Mouse (Mus musculus): ENCODE data around the gene Dennd1c. TPM values are rescaled to one million over a fixed set of nuclear protein-coding genes. Genes with fewer than 3 reads are reported as not detected.

Dennd1c gene
- polyA plus RNA-seq, 1 experiment from 2014 or later, result 4.6 TPM

DNA sequence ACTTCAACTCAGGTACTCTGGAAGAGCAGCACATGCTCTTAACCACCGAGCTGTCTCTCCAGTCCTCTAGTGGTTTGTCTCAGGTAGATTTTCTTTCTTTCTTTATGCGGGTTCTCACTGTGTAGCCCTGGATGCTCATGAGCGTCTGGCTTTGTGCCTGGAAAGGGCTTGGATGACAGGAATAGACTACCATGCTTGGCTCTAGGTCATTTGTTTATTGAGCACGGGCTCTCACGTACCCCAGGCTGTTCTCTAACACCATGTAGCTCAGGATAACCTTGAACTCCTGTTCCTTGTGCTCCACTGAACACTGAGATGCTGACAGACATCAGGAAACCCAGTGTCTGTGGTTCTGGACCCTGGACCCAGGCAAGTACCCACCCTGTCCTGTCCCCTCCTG, 4.2 kb upstream of the Dennd1c start:
- no peaks in the 10 kb centered on the region for H3K36me3 ChIP-seq (ENCODE audit: control insufficient read depth, insufficient read depth, low read length)
- WGBS, result 89% methylated on average over 5 of the region's 5 CpGs
- no peak overlapping the region for H3K27ac ChIP-seq (ENCODE audit: low read depth, low read length)
- no peak overlapping the region for H3K9ac ChIP-seq (ENCODE audit: low read length)
- peaks cover 6% of the 10 kb centered on the region; the same call in 1 of the 2 replicates for H3K4me1 ChIP-seq (replicated peaks; ENCODE audit: control insufficient read depth, insufficient read depth, low read length)
- no peaks in the 10 kb centered on the region for H3K27me3 ChIP-seq (ENCODE audit: control insufficient read depth, insufficient read depth, low read length)
- H3K4me2 ChIP-seq (ENCODE audit: low read depth, low read length, severe bottlenecking), result no peak overlapping the region
- no peak for ATAC-seq (replicated peaks; ENCODE audit: low FRiP score)
- H3K9me3 ChIP-seq (ENCODE audit: control insufficient read depth, low read length), result no peaks in the 10 kb centered on the region
- no peak overlapping the region for H3K4me3 ChIP-seq (ENCODE audit: low read depth, low read length)
- no peak for DNase-seq (ENCODE audit: low spot score)

DNA sequence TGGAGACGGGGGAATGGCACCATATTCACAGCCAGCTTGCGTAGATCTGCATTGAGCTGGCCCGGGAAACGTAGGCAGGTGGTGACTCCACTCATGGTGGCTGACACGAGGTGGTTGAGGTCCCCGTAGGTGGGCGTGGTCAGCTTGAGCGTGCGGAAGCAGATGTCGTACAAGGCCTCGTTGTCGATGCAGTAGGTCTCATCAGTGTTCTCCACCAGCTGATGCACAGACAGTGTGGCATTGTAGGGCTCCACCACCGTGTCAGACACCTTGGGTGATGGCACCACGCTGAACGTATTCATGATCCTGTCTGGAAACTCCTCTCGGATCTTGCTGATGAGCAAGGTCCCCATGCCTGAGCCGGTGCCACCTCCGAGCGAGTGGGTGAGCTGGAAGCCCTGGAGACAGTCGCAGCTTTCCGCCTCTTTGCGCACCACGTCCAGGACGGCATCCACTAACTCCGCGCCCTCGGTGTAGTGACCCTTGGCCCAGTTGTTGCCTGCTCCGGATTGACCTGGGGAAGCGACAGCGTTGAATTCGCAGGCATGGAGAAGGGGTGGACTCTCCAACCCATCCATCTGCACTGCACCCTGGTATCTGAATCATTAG, 3.0 kb upstream of the Dennd1c start:
- DNase-seq (ENCODE audit: low spot score) (no peak), ATAC-seq (replicated peaks; ENCODE audit: low FRiP score) (no peak)
- no peak overlapping the region for H3K4me3 ChIP-seq (ENCODE audit: low read depth, low read length)
- no peak overlapping the region for H3K9ac ChIP-seq (ENCODE audit: low read length)
- no peaks in the 10 kb centered on the region for H3K36me3 ChIP-seq (ENCODE audit: control insufficient read depth, insufficient read depth, low read length)
- no peak overlapping the region for H3K4me2 ChIP-seq (ENCODE audit: low read depth, low read length, severe bottlenecking)
- H3K9me3 ChIP-seq (ENCODE audit: control insufficient read depth, low read length), result no peaks in the 10 kb centered on the region
- no peaks in the 10 kb centered on the region for H3K27me3 ChIP-seq (ENCODE audit: control insufficient read depth, insufficient read depth, low read length)
- 95% methylated on average over 31 of the region's 31 CpGs for WGBS
- H3K27ac ChIP-seq (ENCODE audit: low read depth, low read length), result no peak overlapping the region
- H3K4me1 ChIP-seq (replicated peaks; ENCODE audit: control insufficient read depth, insufficient read depth, low read length), result no peaks in the 10 kb centered on the region

DNA sequence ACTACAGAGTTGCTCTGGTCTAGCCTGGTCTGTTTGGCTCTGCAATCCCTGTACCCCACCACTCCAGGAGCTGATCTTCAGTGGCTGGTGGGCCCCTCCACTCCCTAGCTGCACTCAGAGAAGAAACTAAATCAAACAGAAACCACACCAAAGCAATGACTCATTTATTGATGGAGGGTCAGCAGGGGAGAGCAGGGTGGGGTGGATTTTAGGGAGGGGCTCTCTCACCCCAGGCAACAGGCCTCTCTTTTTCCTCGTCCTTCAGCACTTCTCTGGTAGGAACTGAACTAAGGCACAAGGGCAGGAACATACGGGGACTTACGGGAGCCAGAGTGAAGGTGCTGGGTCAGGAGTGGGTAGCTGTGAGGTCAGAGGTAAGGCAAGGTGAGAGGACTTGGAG, 1.6 kb upstream of the Dennd1c start:
- Histone ChIP-seq H3K9ac (ENCODE audit: low read length) (no peak overlapping the region), H3K27ac (ENCODE audit: low read depth, low read length) (no peak overlapping the region), H3K9me3 (ENCODE audit: control insufficient read depth, low read length) (no peaks in the 10 kb centered on the region), H3K4me2 (ENCODE audit: low read depth, low read length, severe bottlenecking) (no peak overlapping the region), H3K27me3 (ENCODE audit: control insufficient read depth, insufficient read depth, low read length) (no peaks in the 10 kb centered on the region), H3K36me3 (ENCODE audit: control insufficient read depth, insufficient read depth, low read length) (no peaks in the 10 kb centered on the region), H3K4me3 (ENCODE audit: low read depth, low read length) (no peak overlapping the region), H3K4me1 (replicated peaks; ENCODE audit: control insufficient read depth, insufficient read depth, low read length) (no peaks in the 10 kb centered on the region)
- WGBS, result 75% methylated on average over 3 of the region's 3 CpGs
- DNase-seq (ENCODE audit: low spot score), result no peak
- no peak for ATAC-seq (replicated peaks; ENCODE audit: low FRiP score)

DNA sequence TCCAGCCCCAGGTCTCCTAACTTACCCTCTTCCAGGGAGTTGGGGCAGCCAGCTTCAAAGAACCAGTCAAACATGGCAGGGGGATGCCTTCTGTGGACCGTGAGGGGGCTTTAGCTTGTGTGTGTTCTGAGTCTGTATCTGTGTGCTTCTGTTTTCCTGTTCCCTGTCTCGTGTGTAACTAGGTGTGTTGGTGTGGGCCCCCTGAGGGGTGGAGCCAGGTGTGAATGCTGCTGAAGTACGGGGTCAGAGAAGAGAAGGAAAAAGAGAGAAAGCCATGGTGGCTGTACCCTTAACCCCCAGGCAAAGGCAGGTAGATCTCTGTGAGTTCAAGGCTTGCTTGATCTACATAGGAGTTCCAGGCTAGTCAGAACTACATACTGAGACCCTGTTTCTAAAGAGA, 1.4 kb downstream of the Dennd1c start:
- Histone ChIP-seq H3K4me3 (ENCODE audit: low read depth, low read length) (no peak overlapping the region), H3K36me3 (ENCODE audit: control insufficient read depth, insufficient read depth, low read length) (no peaks in the 10 kb centered on the region), H3K9ac (ENCODE audit: low read length) (no peak overlapping the region), H3K27ac (ENCODE audit: low read depth, low read length) (no peak overlapping the region), H3K27me3 (ENCODE audit: control insufficient read depth, insufficient read depth, low read length) (no peaks in the 10 kb centered on the region), H3K4me1 (replicated peaks; ENCODE audit: control insufficient read depth, insufficient read depth, low read length) (no peaks in the 10 kb centered on the region), H3K4me2 (ENCODE audit: low read depth, low read length, severe bottlenecking) (no peak overlapping the region), H3K9me3 (ENCODE audit: control insufficient read depth, low read length) (no peaks in the 10 kb centered on the region)
- ATAC-seq (replicated peaks; ENCODE audit: low FRiP score), result no peak
- 59% methylated on average over 3 of the region's 3 CpGs for WGBS
- no peak for DNase-seq (ENCODE audit: low spot score)

DNA sequence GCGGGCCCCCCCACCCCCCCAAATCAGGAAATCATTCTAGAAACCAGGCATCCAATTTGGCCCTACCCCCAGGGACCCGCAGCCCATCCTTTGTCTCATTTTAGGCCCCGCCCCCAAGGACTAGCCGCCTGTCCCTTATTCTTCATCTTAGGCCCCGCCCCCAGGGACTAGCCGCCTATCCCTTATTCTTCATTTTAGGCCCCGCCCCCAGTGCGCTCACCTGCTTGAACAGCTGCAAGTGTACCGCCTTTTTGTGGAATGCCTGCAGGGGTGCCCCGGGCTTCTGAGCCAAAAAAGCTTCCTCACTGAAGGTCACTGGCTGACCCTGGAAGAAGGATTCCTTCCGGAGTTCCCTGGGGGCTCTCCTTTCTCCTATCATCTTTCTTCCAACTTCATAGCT, 7.6 kb downstream of the Dennd1c start:
- ATAC-seq (replicated peaks; ENCODE audit: low FRiP score) (peak; percentile 73), DNase-seq (ENCODE audit: low spot score) (peak; percentile 76)
- Histone ChIP-seq H3K4me1 (replicated peaks; ENCODE audit: control insufficient read depth, insufficient read depth, low read length) (0 out of 2 replicates have a peak, but pooled peaks cover 2% of the 10 kb centered on the region), H3K9me3 (ENCODE audit: control insufficient read depth, low read length) (no peaks in the 10 kb centered on the region), H3K4me3 (ENCODE audit: low read depth, low read length) (peak overlapping the region; percentile 23), H3K27ac (ENCODE audit: low read depth, low read length) (no peak overlapping the region), H3K9ac (ENCODE audit: low read length) (peak overlapping the region; percentile 39; the same call in 1 of the 2 replicates), H3K36me3 (ENCODE audit: control insufficient read depth, insufficient read depth, low read length) (no peaks in the 10 kb centered on the region; the same call in 1 of the 2 replicates), H3K27me3 (ENCODE audit: control insufficient read depth, insufficient read depth, low read length) (no peaks in the 10 kb centered on the region), H3K4me2 (ENCODE audit: low read depth, low read length, severe bottlenecking) (peak overlapping the region; percentile 46; the same call in 1 of the 2 replicates)
- 1% methylated on average over 11 of the region's 11 CpGs for WGBS

DNA sequence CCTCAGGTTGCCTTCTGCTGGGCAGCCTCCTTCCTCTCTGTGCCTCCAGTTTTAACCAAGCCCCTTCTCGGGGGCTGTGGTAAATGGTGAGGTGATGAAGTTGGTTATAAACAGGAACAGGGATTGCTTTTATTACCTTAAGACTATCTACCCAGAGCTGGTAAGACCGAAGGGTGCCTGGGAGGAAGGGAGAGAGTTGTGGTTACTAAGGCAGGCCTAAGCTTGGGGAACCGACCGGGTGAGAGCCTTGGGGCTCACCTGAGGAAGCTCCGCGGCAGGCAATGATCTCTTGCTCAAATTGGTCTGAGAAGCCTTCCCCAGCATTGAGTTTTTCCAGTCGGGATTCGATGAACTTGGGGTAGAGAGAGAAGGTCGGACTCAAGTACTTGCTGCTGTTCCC, 8.0 kb downstream of the Dennd1c start:
- Histone ChIP-seq H3K4me3 (ENCODE audit: low read depth, low read length) (peak overlapping the region; percentile 23), H3K4me2 (ENCODE audit: low read depth, low read length, severe bottlenecking) (peak overlapping the region; percentile 46), H3K27me3 (ENCODE audit: control insufficient read depth, insufficient read depth, low read length) (no peaks in the 10 kb centered on the region), H3K27ac (ENCODE audit: low read depth, low read length) (no peak overlapping the region), H3K4me1 (replicated peaks; ENCODE audit: control insufficient read depth, insufficient read depth, low read length) (0 out of 2 replicates have a peak, but pooled peaks cover 2% of the 10 kb centered on the region), H3K9me3 (ENCODE audit: control insufficient read depth, low read length) (no peaks in the 10 kb centered on the region), H3K36me3 (ENCODE audit: control insufficient read depth, insufficient read depth, low read length) (no peaks in the 10 kb centered on the region; the same call in 1 of the 2 replicates), H3K9ac (ENCODE audit: low read length) (peak overlapping the region; percentile 39; the same call in 1 of the 2 replicates)
- WGBS, result 12% methylated on average over 9 of the region's 9 CpGs
- DNase-seq (ENCODE audit: low spot score) (no peak), ATAC-seq (replicated peaks; ENCODE audit: low FRiP score) (no peak)

DNA sequence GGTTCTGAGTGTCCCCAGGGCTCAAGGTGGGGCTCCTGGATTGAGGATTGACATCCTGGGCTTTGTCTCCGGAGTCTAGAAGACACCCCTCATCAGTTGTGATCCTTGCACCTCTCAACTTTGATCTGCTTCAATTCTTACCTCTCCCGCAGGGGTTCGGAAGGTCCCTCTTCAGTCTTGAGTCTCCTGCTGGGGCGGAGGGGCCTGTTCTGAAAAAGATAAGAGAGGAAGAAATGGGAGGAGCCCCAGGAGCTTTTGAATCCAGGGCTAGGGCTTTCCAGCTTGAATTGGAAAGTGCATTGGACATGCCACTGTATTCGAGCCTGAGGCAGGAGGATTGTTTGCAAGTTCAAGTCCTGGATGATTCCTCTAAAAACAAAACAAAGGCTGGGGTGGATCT, 11.4 kb downstream of the Dennd1c start:
- Histone ChIP-seq H3K36me3 (ENCODE audit: control insufficient read depth, insufficient read depth, low read length) (no peaks in the 10 kb centered on the region; the same call in 1 of the 2 replicates), H3K4me1 (replicated peaks; ENCODE audit: control insufficient read depth, insufficient read depth, low read length) (peaks cover 8% of the 10 kb centered on the region; the same call in 1 of the 2 replicates), H3K27ac (ENCODE audit: low read depth, low read length) (no peak overlapping the region), H3K9ac (ENCODE audit: low read length) (no peak overlapping the region), H3K9me3 (ENCODE audit: control insufficient read depth, low read length) (no peaks in the 10 kb centered on the region), H3K4me3 (ENCODE audit: low read depth, low read length) (no peak overlapping the region), H3K4me2 (ENCODE audit: low read depth, low read length, severe bottlenecking) (no peak overlapping the region), H3K27me3 (ENCODE audit: control insufficient read depth, insufficient read depth, low read length) (peaks cover 16% of the 10 kb centered on the region)
- ATAC-seq (replicated peaks; ENCODE audit: low FRiP score) (no peak), DNase-seq (ENCODE audit: low spot score) (no peak)
- 61% methylated on average over 5 of the region's 5 CpGs for WGBS

DNA sequence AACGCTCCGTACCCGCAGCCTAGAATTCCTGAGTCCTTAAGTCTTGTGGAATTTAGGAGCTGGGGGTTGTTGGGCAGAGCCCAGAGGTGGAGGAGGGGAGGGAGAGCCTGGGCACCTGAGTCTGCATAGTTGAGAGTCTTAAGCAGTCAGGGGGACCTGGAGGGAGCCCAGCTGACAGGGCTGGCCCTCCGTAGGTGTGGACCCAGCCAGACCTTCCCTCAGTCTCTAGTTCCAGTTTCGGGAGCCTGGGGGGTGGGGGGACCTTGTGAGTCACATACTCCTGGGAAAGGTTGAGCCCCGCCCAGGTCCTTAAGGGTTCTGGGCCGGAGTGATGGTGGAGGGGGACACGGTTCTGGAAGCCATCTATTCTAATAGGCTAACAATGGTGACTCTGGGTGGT, 15.3 kb downstream of the Dennd1c start:
- Histone ChIP-seq H3K9me3 (ENCODE audit: control insufficient read depth, low read length) (no peaks in the 10 kb centered on the region), H3K27ac (ENCODE audit: low read depth, low read length) (no peak overlapping the region), H3K27me3 (ENCODE audit: control insufficient read depth, insufficient read depth, low read length) (peaks cover 27% of the 10 kb centered on the region), H3K9ac (ENCODE audit: low read length) (no peak overlapping the region), H3K4me3 (ENCODE audit: low read depth, low read length) (no peak overlapping the region), H3K4me1 (replicated peaks; ENCODE audit: control insufficient read depth, insufficient read depth, low read length) (peaks cover 16% of the 10 kb centered on the region; the same call in 1 of the 2 replicates), H3K36me3 (ENCODE audit: control insufficient read depth, insufficient read depth, low read length) (no peaks in the 10 kb centered on the region), H3K4me2 (ENCODE audit: low read depth, low read length, severe bottlenecking) (no peak overlapping the region)
- ATAC-seq (replicated peaks; ENCODE audit: low FRiP score) (no peak), DNase-seq (ENCODE audit: low spot score) (no peak)
- 6% methylated on average over 8 of the region's 8 CpGs for WGBS

DNA sequence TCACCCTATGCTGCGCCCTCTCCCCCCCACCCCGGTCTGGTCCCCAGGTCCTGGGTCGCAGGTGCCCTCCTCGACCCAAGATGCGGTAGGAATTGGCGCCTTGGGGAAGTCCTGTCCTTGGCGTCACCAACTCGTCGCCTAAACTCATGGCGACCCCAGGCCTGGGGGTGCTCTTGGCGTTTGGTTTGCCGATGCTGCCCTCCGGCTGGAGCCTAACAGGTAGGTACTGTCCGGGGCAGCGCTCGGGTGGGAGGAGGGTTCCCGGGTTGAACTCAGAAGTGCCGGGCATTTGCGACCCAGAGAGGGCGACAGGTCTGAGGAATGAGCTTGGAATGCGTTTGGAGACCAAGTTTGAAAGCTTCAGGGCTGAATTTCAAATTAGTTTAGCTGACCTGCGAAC, 15.8 kb downstream of the Dennd1c start:
- peak; percentile 62 for DNase-seq (ENCODE audit: low spot score)

More for the DNA sequence above, 15.8 kb downstream of the Dennd1c start:
- Histone ChIP-seq H3K27me3 (ENCODE audit: control insufficient read depth, insufficient read depth, low read length) (peaks cover 27% of the 10 kb centered on the region), H3K9ac (ENCODE audit: low read length) (no peak overlapping the region), H3K4me2 (ENCODE audit: low read depth, low read length, severe bottlenecking) (peak overlapping the region; percentile 42; the same call in 1 of the 2 replicates), H3K4me1 (replicated peaks; ENCODE audit: control insufficient read depth, insufficient read depth, low read length) (peaks cover 16% of the 10 kb centered on the region; the same call in 1 of the 2 replicates), H3K27ac (ENCODE audit: low read depth, low read length) (no peak overlapping the region), H3K36me3 (ENCODE audit: control insufficient read depth, insufficient read depth, low read length) (no peaks in the 10 kb centered on the region), H3K4me3 (ENCODE audit: low read depth, low read length) (no peak overlapping the region), H3K9me3 (ENCODE audit: control insufficient read depth, low read length) (no peaks in the 10 kb centered on the region)
- WGBS, result 1% methylated on average over 22 of the region's 22 CpGs
- ATAC-seq (replicated peaks; ENCODE audit: low FRiP score), result no peak
